18 mouse cellular contexts compared by ENCODE assay signal in the genomic region with DNA sequence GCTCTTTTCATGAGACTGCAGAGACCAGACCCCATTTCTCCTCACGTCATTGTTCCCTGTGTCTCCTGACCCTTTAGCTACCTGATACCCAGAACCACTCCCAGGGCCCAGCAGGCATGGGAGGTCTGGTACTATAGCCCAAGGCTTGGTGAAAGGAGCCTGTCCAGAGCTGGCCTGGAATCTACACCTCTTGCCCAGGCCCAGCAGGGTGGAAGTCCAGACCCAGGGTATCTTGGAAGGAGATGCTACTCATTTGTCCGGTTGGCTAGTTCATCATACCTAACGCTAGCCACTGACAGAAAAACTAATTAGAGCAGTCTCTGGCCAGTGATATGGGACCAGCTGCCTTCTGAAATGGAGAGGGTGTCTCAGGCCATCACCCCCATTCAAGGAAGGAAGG. TPM values are rescaled to one million over a fixed set of nuclear protein-coding genes. Genes with fewer than 3 reads are reported as not detected.
DNase-seq lines count a peak whose midpoint lies in the region; TF ChIP-seq lines count a peak whose summit lies in the region.
"Had no signal": no experiment of that assay in that cellular context is flagged by ENCODE, and none has a peak within 500 bp of the region (broad histone marks: within the 10 kb centered on the region; RNA-seq: fewer than 3 reads in every experiment).

No protein-coding gene starts in this region.

- H3K27ac ChIP-seq in gastrocnemius, adult 2 months, result no peak overlapping the region
- H3K27ac ChIP-seq: embryonic facial prominence, embryonic 13.5 days; forebrain, embryonic 12.5 days; heart, embryonic 13.5 days; hindbrain, embryonic 12.5 days had no signal

- TF ChIP-seq CTCF in gastrocnemius, adult 2 months (IDR thresholded peaks at IDR 0.05), result no peak

- no peak overlapping the region for H3K4me3 ChIP-seq in gastrocnemius, adult 2 months
- H3K4me3 ChIP-seq: embryonic facial prominence, embryonic 13.5 days; forebrain, embryonic 12.5 days; heart, embryonic 13.5 days; hindbrain, embryonic 12.5 days had no signal

- peak; percentile 80 for DNase-seq in brain, adult 2 months (ENCODE audit: low read depth, low spot score)
- DNase-seq in cerebellum, adult 18-20 months, result peak; percentile 68 to 76
- DNase-seq in cerebellum, adult 9-11 months, result peak; percentile 81
- DNase-seq in cerebellum, postnatal 36 days, result peak; percentile 63 to 70
- no peak for DNase-seq in right cerebral cortex, adult 18-20 months
- DNase-seq in gastrocnemius, adult 2 months, result no peak
- no peak for DNase-seq in gastrocnemius, adult 18-20 months (ENCODE audit: low spot score)
- DNase-seq: adrenal gland, postnatal 10 days; gastrocnemius, postnatal 36 days; heart, adult 11 months; heart, postnatal 36 days; kidney, adult 11 months had no signal

- intact Hi-C loops in gastrocnemius, adult 2 months (cut with DNase I), result no loop called here

RNA-seq across cellular contexts. Expression of a gene that starts 43.9 kb away (rescaled TPM):
- total RNA-seq in gastrocnemius, adult 2 months (2021), result not detected
- total RNA-seq in gastrocnemius, adult 18-20 months (2021), result not detected
- total RNA-seq: gastrocnemius, adult 8-10 months; gastrocnemius, postnatal 36 days; heart, postnatal 36 days; MEL had no signal

RNA-seq across cellular contexts. Expression of a gene that starts 51.7 kb away (rescaled TPM):
- total RNA-seq in gastrocnemius, adult 2 months (2021), result 1 to 10 TPM; 1.3 to 1.4 TPM
- total RNA-seq in gastrocnemius, adult 18-20 months (2021), result 1 to 10 TPM in 1 of 2 experiments, under 1 TPM in 1; 0.96 to 2.4 TPM
- total RNA-seq: MEL had no signal

Comparison
In these comparisons a context has a peak if more than half of its experiments do, and no peak if none do; other contexts are left out.
1. DNase-seq: peak in brain, adult 2 months (single experiment), cerebellum, adult 18-20 months (2 of 2), cerebellum, adult 9-11 months (single experiment) and cerebellum, postnatal 36 days (2 of 2); none in right cerebral cortex, adult 18-20 months (single experiment), gastrocnemius, adult 2 months (single experiment) and gastrocnemius, adult 18-20 months (single experiment).